Mouse (Mus musculus): ENCODE data around the gene Hspa12a. TPM values are rescaled to one million over a fixed set of nuclear protein-coding genes. Genes with fewer than 3 reads are reported as not detected.

Gene Hspa12a
- polyA plus RNA-seq, 1 experiment from 2014 or later: 54.4 TPM

DNA sequence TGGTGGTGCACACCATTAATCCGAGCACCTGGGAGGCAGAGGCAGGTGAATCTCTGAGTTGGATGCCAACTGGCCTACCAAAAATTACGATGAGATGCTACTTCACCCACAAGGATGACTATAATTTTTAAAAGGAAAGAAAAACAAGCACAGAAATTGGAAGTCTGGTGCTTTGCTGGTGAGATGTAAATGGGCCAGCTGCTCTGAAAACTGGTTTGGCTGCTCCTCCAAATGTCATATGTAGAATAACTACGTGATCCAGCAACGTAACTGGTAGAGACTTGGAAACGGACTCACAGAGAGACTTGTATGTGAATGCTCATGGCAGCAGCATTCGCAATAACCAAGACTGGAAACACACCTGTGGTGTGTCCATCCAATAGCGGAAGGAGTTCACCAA lies 113.3 kb downstream of the Hspa12a start:
- Histone ChIP-seq H3K9ac (replicated peaks) (no peak overlapping the region), H3K27me3 (no peaks in the 10 kb centered on the region), H3K36me3 (no peaks in the 10 kb centered on the region), H3K9me3 (no peaks in the 10 kb centered on the region), H3K4me3 (no peak overlapping the region), H3K4me1 (peaks cover 36% of the 10 kb centered on the region), H3K27ac (replicated peaks) (peak overlapping the region; percentile 94), H3K4me2 (replicated peaks) (no peak overlapping the region)
- whole genome bisulfite sequencing: 65% methylated on average over 7 of the region's 7 CpGs
- peak; percentile 21; the same call in 1 of the 2 replicates for ATAC-seq (replicated peaks)

DNA sequence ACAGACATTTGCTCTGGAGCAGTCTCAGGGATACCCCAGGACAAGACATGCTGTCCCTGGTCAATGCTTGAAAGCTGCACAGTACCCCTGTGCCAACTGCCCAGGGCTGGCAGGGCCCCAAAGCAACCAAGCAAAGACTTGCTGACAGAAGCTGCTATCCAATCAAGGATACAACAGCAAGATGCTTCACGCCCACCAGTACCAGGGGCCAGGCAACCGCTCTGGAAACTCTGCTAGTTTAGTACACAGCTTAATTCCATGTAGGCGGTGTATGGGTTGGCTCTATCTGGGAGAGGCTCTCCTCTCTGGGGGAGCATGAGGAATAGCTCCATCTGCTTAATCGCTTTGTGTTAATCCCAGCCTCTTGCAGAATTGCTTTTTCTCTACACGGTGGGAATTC lies 113.9 kb downstream of the Hspa12a start:
- H3K27me3 ChIP-seq: no peaks in the 10 kb centered on the region
- H3K9me3 ChIP-seq: no peaks in the 10 kb centered on the region
- H3K4me2 ChIP-seq (replicated peaks): no peak overlapping the region
- no peak overlapping the region for H3K9ac ChIP-seq (replicated peaks)
- WGBS: 54% methylated on average over 5 of the region's 5 CpGs
- no peak overlapping the region for H3K4me3 ChIP-seq
- peaks cover 3% of the 10 kb centered on the region; the same call in 1 of the 2 replicates for H3K36me3 ChIP-seq
- H3K4me1 ChIP-seq: peaks cover 36% of the 10 kb centered on the region
- H3K27ac ChIP-seq (replicated peaks): peak overlapping the region; percentile 94
- ATAC-seq (replicated peaks): peak; percentile 64

DNA sequence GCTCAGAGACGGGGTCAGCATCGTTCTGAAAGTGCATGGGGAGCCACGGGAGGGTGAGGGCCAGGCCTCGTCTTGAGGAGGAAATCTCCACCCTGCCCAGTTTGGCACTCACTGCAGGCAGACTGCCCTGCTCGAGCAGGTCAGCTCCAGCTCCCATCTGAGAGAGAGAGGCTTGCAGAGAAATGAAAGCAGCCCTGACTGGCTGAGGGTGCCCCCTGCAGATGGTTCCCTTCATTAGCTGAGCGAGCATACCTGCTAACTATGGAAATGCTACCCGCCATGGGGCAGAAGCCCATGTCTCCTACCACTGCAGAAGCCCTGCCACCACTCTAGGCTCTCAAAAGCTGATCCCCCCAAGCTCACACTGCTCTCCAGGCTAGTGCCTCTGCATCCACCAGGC lies 115.8 kb downstream of the Hspa12a start:
- Histone ChIP-seq H3K4me2 (replicated peaks) (no peak overlapping the region), H3K4me3 (no peak overlapping the region), H3K9me3 (no peaks in the 10 kb centered on the region), H3K27me3 (no peaks in the 10 kb centered on the region), H3K36me3 (peaks cover 6% of the 10 kb centered on the region; the same call in 1 of the 2 replicates), H3K9ac (replicated peaks) (no peak overlapping the region), H3K4me1 (peaks cover 36% of the 10 kb centered on the region), H3K27ac (replicated peaks) (0 out of 2 replicates have a peak overlapping the region, but pooled peaks have one; percentile 19)
- ATAC-seq (replicated peaks): no peak
- 52% methylated on average over 7 of the region's 7 CpGs for whole genome bisulfite sequencing

DNA sequence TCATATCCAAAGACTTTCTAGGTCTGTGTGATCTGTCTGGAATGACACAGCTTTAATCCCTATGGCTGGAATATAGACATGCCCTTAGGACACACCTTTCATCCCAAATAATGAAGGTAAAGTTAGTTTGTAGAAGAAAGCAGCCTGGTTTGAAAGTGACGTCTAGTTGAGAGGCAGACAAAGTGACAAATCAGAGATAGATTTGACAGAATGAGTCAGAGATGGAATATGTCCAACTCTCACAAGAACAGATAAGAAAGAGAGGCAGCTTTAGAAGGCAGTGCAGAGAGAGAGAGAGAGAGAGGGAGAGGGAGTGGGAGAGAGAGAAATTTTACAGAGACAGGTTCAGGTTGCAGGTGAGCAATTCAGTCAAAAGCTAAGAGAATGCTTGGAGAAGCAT lies 119.1 kb downstream of the Hspa12a start:
- no peak for ATAC-seq (replicated peaks)
- Histone ChIP-seq H3K9me3 (no peaks in the 10 kb centered on the region), H3K27ac (replicated peaks) (no peak overlapping the region), H3K4me3 (no peak overlapping the region), H3K4me1 (peaks cover 5% of the 10 kb centered on the region), H3K27me3 (no peaks in the 10 kb centered on the region), H3K4me2 (replicated peaks) (no peak overlapping the region), H3K9ac (replicated peaks) (no peak overlapping the region), H3K36me3 (peaks cover 6% of the 10 kb centered on the region; the same call in 1 of the 2 replicates)
- 65% methylated on average over 1 of the region's 1 CpGs for whole genome bisulfite sequencing

DNA sequence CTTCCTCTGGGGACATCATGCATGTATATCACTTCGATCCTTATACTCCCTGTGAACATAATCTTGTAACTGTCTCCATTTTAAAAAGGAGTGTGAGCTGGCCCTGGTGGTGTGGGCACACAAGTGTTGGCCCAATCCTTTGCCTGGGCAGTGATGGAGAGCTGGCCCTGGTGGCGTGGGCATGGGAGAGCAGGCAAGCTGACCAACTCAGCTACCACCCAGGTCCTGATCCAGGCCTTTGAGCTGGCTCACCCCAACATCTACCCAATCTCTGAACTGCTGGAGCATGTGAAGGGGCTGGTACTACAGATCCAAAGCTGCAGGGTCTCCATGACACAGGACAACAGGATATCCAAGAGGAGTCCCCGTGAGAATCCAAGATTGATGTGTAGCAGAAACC lies 120.2 kb downstream of the Hspa12a start:
- WGBS: 91% methylated on average over 3 of the region's 3 CpGs
- no peaks in the 10 kb centered on the region for H3K27me3 ChIP-seq
- no peaks in the 10 kb centered on the region for H3K9me3 ChIP-seq
- no peaks in the 10 kb centered on the region for H3K4me1 ChIP-seq
- no peak overlapping the region for H3K9ac ChIP-seq (replicated peaks)
- no peak overlapping the region for H3K4me3 ChIP-seq
- H3K36me3 ChIP-seq: peaks cover 6% of the 10 kb centered on the region; the same call in 1 of the 2 replicates
- H3K4me2 ChIP-seq (replicated peaks): no peak overlapping the region
- H3K27ac ChIP-seq (replicated peaks): peak overlapping the region; percentile 12; the same call in 1 of the 2 replicates
- no peak for ATAC-seq (replicated peaks)

DNA sequence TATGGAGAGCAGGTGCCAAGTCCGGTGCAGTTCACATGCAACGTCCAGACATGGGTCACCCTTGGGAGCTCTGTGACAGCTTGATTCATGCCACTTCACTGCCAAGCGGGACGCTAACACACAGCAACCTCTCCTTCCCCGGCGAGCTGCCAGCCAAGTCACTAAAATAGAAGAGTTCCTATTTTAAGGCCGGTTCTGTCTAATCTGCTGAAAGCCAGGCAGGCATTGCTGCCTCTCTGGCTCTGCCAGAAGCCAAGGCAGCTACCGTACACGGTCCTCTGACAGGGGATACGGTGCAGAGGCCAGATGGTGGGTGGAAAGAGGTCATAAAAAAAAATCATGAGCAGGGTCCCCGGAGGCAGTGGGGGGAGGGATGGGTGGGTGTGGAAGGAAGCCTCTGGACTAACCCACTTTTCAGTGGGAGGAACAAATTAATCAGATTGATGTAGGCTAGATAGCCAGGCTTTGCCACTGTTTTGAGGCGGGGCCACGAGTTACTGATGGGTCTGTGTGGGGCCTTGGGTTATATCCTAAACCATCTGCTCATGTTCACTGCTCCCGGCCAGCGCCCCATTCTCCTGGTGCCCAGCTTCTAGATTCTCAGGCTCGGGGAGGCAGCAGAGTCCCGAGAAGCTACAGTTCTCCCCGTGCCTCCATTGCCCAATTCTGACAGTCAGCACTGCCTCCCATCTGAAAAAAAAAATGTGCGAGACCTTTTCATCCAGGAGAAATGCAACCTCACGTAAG lies 120.8 kb downstream of the Hspa12a start:
- Histone ChIP-seq H3K4me1 (no peaks in the 10 kb centered on the region), H3K9ac (replicated peaks) (no peak overlapping the region), H3K36me3 (peaks cover 6% of the 10 kb centered on the region; the same call in 1 of the 2 replicates), H3K27me3 (no peaks in the 10 kb centered on the region), H3K4me2 (replicated peaks) (no peak overlapping the region), H3K9me3 (no peaks in the 10 kb centered on the region), H3K27ac (replicated peaks) (peak overlapping the region; percentile 12; the same call in 1 of the 2 replicates), H3K4me3 (no peak overlapping the region)
- ATAC-seq (replicated peaks): no peak; the same call in 1 of the 2 replicates
- 80% methylated on average over 20 of the region's 20 CpGs for WGBS

DNA sequence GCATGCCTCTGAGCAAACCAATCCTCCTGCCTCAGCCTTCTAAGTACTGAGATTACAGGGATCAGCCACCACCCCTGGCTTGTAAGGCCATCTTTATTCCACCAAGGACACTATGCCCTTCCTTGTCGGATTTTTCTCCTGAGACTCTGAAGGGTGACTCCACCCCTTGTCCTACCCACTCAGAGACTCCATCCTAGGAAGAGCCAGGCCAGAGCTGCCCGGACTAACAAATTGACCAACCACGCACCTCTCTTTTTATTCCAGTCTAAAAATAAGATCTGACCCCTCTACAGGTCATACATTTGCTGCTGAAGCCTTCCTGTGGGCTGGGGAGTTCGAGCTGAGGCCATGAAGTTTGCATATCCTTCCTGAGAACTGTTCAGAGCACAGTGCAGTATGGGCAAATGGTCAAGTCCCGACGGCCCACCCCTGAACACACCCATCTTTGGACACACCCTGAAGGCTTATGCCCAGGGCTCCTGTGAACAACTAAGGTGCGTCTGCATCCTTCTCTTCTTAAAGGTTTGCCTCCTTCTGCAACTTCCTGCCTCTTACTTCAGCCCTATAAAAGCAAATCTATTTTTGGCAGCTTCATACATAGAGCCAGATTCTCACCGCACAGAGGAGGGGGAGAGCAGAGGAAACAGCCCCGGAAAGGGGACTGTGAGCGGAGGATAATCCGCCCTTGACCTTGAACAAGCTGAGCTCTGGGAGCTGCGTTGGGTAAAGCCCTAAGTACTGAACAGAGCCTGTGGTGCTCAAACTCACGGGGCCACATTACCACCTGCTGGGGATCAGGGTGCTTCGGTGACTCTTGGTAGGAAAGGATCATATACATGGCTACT lies 124.7 kb downstream of the Hspa12a start:
- 84% methylated on average over 14 of the region's 14 CpGs for WGBS
- Histone ChIP-seq H3K9ac (replicated peaks) (no peak overlapping the region), H3K27ac (replicated peaks) (no peak overlapping the region), H3K4me2 (replicated peaks) (no peak overlapping the region), H3K27me3 (no peaks in the 10 kb centered on the region), H3K9me3 (no peaks in the 10 kb centered on the region), H3K4me3 (no peak overlapping the region), H3K4me1 (no peaks in the 10 kb centered on the region), H3K36me3 (no peaks in the 10 kb centered on the region)
- no peak for ATAC-seq (replicated peaks)

DNA sequence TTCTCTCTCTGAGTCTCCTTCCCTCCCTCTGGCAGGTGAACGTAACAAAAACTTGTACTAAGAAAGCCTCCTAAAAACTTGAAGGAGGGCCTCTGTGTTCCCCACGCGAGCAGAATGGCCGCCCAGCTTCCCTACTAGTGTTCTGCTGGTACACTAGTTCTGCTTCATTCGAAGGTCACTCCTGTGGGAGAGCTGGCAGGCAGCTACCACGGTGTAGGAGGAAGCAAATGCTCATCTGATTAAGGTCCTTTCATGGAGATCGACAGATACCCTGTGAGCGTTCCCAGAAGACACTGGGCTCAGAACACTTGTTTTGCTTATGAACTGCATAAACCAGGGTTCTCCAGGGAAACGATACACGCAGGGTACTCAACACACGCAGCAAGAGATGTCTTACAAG lies 126.1 kb downstream of the Hspa12a start:
- Histone ChIP-seq H3K9ac (replicated peaks) (no peak overlapping the region), H3K4me3 (no peak overlapping the region), H3K9me3 (no peaks in the 10 kb centered on the region), H3K36me3 (no peaks in the 10 kb centered on the region), H3K4me2 (replicated peaks) (no peak overlapping the region), H3K27ac (replicated peaks) (no peak overlapping the region), H3K4me1 (no peaks in the 10 kb centered on the region), H3K27me3 (no peaks in the 10 kb centered on the region)
- no peak for ATAC-seq (replicated peaks)
- WGBS: 87% methylated on average over 11 of the region's 11 CpGs

DNA sequence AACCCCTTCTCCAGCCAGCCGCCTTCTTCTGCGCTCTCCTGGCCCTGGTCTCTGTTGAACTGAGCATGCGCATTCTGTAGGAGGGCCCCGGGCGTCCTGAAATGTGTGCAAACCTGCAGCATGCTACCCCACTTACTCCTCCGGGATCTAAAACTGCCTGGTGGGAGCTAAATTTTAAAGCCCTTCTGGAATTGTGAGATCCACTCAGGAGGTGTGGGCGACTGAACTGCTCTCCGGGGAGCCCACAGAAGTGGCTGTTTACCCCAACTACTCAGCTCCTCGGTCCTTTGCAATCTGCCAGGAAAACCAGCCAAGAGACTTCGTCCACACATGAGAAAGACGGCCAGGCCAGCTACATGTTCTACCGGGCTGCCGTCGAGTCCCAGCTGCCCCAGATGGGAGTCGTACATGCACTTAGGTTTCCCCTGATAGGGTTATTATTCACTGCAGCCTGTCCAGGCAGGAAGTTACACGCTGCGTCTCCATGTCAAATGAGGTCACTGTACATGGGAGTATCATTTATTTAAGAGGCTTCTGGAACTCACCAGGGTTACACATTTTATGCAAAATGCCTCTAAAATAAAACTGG lies 126.9 kb downstream of the Hspa12a start:
- H3K4me1 ChIP-seq: no peaks in the 10 kb centered on the region
- no peak overlapping the region for H3K9ac ChIP-seq (replicated peaks)
- no peaks in the 10 kb centered on the region for H3K9me3 ChIP-seq
- H3K27ac ChIP-seq (replicated peaks): no peak overlapping the region
- no peak for ATAC-seq (replicated peaks)
- 84% methylated on average over 17 of the region's 17 CpGs for WGBS
- no peak overlapping the region for H3K4me2 ChIP-seq (replicated peaks)
- H3K36me3 ChIP-seq: no peaks in the 10 kb centered on the region
- no peak overlapping the region for H3K4me3 ChIP-seq
- H3K27me3 ChIP-seq: no peaks in the 10 kb centered on the region

DNA sequence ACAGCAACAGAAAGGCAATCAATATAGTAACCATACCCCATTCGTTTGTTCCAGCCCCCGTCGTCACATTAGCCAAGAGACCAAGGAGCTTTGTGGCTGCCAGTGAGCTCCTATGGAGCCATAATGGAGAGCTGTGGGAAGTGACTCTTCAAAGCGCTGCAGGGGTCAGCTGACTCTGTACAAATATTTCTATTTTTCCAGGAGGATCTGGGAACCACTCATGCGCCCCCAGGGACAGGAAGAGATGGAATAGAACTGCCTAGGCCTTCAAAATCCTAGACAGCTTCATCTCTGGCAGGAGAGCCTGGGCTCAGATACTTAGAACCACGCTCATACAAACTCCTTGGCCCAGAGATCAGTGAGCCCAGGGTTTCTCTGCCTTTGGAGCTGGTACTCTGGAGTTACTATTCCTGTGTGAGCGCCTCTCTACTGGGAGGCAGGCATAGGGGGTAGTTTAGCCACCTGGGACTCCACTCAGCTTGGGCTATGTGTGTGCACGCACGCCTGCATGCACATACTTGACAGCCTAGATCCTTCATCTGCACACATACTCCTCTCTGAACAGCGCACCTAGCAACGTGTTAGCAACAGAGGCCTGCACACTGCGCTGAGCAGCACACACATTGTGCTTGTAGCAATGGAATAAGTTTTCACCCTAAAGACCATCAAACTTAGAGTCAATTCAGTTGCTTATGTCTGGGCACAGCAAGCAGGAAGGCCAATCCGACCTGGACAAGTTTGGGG lies 128.1 kb downstream of the Hspa12a start:
- no peak overlapping the region for H3K27ac ChIP-seq (replicated peaks)
- WGBS: 85% methylated on average over 13 of the region's 13 CpGs
- no peak overlapping the region for H3K4me3 ChIP-seq
- no peaks in the 10 kb centered on the region for H3K27me3 ChIP-seq
- H3K4me1 ChIP-seq: no peaks in the 10 kb centered on the region
- no peak overlapping the region for H3K4me2 ChIP-seq (replicated peaks)
- ATAC-seq (replicated peaks): no peak
- no peaks in the 10 kb centered on the region for H3K9me3 ChIP-seq
- H3K36me3 ChIP-seq: no peaks in the 10 kb centered on the region
- no peak overlapping the region for H3K9ac ChIP-seq (replicated peaks)

DNA sequence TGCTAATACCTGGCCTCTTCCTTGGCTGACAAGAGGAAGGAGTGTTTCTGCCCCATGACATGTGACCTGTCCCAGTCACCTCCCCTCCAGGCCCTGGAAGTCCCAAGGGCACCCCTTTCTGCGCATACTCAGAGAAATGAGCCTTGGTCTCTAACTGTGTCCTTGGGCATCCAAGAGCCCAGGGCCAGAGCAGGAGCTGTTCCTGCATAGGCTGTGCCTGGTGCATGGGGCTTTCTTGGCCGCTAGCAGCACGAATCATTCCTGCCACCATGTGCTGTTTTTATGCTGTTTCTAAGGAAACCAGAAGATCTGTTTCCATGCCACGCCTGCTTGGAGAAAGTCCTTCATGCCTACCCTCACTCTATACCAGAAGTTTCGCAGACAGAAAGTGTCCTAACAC lies 132.9 kb downstream of the Hspa12a start:
- no peaks in the 10 kb centered on the region for H3K4me1 ChIP-seq
- no peak overlapping the region for H3K9ac ChIP-seq (replicated peaks)
- no peak for ATAC-seq (replicated peaks)
- no peaks in the 10 kb centered on the region for H3K9me3 ChIP-seq
- H3K27ac ChIP-seq (replicated peaks): no peak overlapping the region
- H3K4me2 ChIP-seq (replicated peaks): no peak overlapping the region
- H3K36me3 ChIP-seq: no peaks in the 10 kb centered on the region
- 78% methylated on average over 5 of the region's 5 CpGs for WGBS
- H3K4me3 ChIP-seq: no peak overlapping the region
- no peaks in the 10 kb centered on the region for H3K27me3 ChIP-seq
